Mouse (Mus musculus) cortical plate, adult 2 months (tissue): Measurements from ENCODE around the gene Aldh18a1.

Experiments used
- CTCF ChIP-seq: fragments of 200-500 bp; IDR thresholded peaks from 2 replicates; pipeline ENCODE4 v1.5.1; 2011; ENCODE audit warnings: mild to moderate bottlenecking, control low read depth, low read length; ENCODE audit not compliant: insufficient read depth; ENCODE audit errors: extremely low read depth
- POLR2A ChIP-seq: fragments of 200-500 bp; IDR thresholded peaks from 2 replicates; pipeline ENCODE4 v1.6.1; 2011; ENCODE audit warnings: mild to moderate bottlenecking, low read length, control low read depth; ENCODE audit not compliant: insufficient read depth; ENCODE audit errors: extremely low read depth

GRCm38 (mm10) chr19:40504336-40504735, 83.9 kb downstream of the Aldh18a1 start:
- TF ChIP-seq CTCF (no peak), POLR2A (no peak)
